Mouse (Mus musculus) liver, adult (tissue): ENCODE measurements around the gene Cldn6.
A peak's percentile ranks its signal among the peaks of the same experiment; 100 is the strongest.

Experiments used
- GATA4 ChIP-seq: IDR thresholded peaks from 2 replicates; pipeline ENCODE4 v1.6.1; 2014; ENCODE audit warnings: mild to moderate bottlenecking, low read length; ENCODE audit not compliant: insufficient replicate concordance

Cldn6 gene

DNA sequence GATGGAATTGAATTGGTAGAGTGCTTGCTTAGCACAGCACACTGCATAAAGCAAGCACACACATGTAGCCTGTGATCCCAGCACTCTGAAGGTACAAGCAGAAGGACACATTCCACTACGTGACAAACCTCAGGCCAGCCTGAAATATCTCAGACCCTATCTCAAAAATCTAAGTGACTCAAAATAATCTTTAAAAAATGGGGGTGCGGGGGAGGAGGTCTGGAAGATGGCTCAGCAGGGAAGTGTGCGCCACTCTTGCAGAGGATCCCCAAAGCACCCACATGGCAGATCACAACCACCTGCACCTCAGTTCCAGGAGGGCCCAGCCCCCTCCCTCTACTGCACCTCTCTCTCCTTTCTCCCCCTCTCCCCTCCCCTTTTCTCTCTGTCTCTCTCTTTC is 7.5 kb upstream of the Cldn6 start:
- no peak for TF ChIP-seq GATA4

DNA sequence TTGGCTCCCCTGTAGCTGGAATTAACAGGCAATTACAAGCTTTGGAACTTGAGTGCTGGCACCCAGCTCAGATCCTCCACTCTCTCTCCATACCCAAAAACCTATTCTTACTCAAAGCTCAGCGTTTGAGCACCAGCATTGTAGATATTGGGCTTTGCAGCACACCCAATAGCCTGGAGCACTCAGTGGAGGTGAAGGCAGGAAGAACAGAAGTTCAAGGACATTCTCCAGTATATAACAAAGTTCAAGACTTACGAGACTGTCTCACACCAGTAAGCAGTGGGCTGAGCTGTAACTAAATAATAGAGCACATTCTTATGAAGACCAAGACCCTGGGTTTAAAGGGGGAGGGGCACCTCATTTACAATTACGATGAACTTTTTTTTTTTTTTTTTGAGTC is 6.3 kb upstream of the Cldn6 start:
- no peak for TF ChIP-seq GATA4

DNA sequence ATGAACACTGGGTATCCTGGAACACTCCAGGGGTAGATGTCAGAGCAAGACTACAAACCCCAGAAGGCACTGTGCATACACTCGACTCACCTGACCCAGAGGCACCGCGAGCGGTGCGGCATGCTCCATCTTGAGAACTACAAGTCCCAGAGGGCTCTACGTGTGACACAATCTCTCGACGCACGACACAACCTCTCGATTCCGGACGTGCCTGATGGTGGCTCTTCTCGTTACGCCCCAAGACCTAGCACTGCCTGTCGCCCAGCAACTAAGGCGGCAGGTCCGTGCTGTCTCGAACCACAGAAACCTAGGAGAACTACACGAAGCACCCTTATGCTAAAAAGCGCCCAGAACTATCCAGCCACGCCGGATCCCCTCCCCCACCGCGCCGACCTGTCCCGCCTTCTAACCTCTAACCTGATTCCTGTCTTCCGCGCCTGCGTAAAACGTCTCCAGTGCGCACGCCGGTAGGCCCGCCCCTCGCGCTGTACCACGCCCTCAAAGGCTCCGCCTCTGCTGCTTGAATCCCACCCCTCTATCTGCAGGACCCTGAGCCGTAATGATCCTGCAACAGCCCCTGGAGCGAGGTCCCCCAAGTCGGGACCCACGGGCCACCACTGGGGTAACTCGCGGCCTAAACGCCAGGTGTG is 5.5 kb upstream of the Cldn6 start, which contains the start of the genes Hcfc1r1 and Thoc6:
Hcfc1r1 (plus strand) TSS at position 173 of the 650 bp plus-strand sequence.
Thoc6 (minus strand) TSS at position 459 of the 650 bp plus-strand sequence.
- TF ChIP-seq GATA4: peak; percentile 58; the same call in 1 of the 2 replicates

DNA sequence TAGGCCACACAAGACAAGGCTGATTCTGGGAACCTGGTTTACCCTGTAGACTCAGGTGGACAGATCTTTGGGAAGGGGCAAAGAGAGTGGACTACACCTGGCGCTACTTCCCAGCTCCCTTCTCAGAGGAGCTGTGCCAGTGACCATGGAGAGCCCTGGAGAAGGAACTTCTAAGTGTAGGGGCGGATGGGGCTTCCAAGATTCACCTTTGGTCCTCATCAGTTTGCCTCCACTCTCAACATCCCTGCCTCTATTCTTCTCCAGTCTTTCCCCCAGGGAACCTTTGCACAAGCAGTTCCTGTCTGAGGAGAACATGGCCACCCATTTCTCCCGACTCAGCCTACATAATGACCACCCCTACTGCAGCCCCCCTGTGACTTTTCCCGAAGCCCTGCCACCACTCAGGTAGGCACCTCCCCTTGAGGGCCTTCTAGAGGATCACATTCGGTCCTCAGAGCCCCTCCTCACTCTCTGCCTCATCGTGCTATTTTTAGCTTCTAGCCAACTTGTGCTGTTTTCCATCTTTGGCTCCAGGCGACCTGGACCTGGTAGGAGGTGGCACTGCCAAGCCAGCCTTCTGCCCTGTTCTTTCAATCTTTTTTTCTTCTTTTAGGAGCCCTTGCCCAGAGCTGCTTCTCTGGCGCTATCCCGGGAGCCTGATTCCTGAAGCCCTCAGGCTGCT is 4.6 kb upstream of the Cldn6 start:
- no peak for TF ChIP-seq GATA4

DNA sequence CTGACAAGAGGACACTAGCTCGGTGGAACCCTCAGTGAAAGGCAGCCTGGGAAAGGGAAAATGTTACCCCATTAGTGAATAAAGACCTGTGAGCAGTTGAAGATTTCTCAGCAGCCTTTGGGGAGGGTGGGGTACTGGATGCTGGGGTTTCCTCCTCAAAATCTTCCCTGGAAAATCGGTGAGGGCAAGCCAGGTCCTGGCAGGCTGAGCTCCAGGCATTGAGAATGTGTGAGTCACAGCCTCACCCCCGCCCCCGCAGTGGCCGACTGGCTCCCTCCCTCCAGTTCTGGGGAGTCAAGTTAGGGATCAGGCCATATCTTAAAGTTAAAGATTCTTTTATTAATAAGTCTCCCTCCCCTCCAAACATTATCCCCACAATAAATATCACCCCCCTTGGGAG is 3.9 kb upstream of the Cldn6 start:
- TF ChIP-seq GATA4: no peak

DNA sequence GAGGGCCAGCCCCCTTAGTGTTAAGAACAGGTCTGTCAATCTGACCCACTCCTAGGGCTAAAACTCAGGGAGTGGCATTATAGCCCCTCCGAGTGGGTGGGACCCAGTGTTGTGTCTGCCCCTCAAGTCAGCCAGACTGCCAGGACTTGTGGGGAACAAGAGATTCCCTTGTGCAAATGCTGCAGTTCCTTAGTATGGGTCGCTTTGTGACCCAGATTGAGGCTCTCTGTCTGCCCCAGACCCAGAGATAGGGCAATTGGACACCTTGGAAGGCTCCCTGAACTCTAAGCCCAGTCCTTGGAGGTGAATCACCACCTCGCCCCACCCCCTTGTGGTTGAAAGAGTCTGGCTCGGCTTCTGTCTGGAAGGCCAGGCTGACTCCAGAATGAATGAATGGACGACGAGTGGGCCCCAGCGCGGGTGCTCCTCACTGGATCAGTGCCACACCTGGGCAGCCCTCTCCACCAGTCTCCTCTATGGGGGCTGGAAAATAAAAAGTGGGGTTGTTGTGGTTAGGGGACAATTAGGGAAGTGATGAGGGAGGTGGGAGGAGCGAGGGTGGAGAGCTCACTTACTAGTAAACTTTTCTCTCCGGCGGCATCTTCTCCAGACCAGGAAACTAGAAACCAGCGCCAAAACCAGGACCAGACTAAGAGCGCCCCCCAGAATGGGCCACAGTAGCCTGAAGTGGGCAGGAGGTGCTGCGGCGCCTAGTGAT is 3.3 kb upstream of the Cldn6 start:
- TF ChIP-seq GATA4: no peak

DNA sequence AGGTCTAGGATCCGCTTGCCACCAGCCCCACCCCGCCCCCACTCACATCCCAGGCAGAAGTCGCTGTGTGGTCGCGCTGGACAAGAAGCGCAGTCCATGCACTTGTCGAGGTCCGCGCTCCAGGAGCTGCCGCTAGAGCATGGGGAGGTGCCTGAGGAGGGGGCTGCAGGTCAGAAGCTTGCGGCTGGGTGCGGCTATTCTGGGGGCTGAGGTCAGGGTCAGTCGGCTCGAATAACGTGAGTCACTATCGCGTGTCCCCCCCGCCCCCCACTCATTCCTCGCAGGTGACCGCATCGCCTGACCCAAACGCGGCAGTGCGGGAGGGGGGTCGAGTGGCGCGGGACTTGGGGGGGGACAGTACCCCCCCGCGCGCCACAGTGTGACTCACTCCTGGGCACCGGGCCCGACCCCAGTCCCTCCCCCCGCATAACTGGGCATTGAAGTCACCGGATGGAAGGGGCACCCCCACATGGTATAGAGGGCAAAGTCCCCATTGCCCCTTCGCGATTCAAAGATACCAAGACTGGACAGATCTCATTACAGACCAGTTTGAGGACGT is 2.5 kb upstream of the Cldn6 start:
- no peak for TF ChIP-seq GATA4

DNA sequence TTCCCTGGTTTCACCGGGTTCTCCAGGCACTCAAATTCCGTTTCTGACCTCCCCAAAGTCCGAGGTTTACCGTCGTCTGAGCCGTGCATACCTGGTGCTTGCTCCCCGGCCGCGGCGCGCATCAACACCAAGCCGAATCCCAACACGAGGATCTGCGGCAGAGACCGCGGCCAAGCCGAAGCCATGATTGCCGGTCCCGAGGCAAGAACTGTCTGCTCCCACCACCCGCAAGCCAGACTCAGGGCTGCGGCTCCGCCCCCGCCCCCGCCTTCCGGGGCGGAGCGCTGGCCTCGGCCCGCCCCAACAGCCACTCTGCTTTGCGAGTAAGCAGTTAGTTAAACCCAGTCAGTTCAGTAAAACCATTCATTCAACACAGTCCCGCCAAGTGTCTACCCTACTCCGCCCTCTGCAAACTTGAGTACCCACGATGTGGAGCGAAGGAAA is 1.8 kb upstream of the Cldn6 start, which contains the start of gene Tnfrsf12a:
Tnfrsf12a (minus strand) TSS at position 233 of the 444 bp plus-strand sequence.
- TF ChIP-seq GATA4: no peak

DNA sequence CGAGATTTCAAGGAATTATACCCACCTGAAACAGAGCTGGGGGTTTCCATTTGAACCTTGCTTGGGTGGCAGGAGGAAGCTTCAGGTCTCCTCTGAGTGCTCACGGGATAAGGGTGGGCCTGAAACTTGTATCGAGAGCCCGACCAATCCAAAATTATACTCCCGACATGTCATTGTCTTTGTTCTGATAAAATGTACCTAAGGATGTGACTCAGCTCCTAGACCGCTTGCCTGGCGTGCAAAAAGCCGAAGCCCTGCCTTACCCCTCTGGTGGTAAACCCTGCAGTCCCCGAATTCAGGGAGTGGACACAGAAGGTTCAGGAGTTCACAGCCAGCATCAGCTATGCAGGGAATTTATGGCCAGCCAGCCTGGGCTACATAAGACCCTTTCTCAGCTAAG is 1.3 kb downstream of the Cldn6 start:
- no peak for TF ChIP-seq GATA4

DNA sequence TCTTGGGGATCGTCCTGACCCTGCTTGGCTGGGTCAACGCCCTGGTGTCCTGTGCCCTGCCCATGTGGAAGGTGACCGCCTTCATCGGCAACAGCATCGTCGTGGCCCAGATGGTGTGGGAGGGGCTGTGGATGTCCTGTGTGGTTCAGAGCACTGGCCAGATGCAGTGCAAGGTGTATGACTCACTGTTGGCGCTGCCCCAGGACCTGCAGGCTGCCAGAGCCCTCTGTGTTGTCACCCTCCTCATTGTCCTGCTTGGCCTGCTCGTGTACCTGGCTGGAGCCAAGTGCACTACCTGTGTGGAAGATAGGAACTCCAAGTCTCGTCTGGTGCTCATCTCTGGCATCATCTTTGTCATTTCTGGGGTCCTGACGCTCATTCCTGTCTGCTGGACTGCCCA is 2.0 kb downstream of the Cldn6 start:
- TF ChIP-seq GATA4: no peak

DNA sequence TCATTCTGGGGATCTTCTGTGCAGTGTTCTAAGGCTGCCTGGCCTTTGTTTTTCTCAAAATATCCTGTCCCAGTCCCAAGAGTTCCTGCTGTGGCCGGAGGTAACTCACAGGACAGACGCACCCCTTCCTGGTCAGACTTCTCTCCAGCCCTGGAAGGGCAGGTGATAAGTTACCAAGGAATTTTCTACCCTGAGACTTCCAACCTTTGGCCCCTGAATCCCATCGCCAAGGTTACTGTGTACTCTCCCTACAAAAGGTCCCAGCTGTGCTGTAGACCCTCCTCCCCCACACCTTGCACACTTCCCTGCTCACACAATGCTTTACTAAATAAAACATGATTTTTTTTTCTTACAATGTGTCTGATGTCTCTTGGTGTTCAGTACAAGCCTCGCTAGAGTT is 3.0 kb downstream of the Cldn6 start:
- no peak for TF ChIP-seq GATA4

DNA sequence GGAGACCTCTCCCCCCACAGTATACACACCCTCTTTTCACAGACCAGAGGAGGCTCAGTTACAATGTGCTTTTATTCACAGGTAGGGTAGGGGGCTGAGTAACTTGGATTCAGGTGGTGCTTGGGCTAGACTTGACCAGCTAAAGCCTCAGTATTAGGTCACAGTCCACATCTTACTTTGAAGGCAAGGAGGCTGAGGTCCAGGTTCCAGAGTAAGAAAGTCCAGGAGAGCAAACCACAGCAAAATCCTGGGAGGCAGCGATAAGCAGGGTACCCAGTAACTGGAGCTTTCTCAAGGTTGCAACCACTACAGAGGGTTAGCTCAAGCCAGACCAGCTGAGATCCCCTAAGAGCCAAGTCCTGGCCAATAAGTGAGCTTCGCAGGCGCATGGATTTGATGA is 3.5 kb downstream of the Cldn6 start:
- TF ChIP-seq GATA4: no peak

DNA sequence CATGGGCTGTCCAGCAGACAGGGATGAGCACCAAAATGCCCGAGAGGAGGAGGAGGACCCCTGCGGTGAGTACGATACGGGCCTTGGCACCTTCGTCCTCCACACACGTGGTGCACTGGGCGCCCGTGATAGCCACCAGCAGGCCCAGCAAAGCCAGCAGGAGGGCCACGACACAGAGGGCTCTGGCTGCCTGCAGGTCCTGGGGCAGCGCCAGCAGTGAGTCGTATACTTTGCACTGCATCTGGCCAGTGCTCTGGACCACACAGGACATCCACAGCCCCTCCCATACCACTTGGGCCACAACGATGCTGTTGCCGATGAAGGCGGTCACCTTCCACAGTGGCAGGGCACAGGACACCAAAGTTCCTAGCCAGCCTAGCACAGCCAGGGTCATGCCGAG is 4.2 kb downstream of the Cldn6 start:
- no peak for TF ChIP-seq GATA4

DNA sequence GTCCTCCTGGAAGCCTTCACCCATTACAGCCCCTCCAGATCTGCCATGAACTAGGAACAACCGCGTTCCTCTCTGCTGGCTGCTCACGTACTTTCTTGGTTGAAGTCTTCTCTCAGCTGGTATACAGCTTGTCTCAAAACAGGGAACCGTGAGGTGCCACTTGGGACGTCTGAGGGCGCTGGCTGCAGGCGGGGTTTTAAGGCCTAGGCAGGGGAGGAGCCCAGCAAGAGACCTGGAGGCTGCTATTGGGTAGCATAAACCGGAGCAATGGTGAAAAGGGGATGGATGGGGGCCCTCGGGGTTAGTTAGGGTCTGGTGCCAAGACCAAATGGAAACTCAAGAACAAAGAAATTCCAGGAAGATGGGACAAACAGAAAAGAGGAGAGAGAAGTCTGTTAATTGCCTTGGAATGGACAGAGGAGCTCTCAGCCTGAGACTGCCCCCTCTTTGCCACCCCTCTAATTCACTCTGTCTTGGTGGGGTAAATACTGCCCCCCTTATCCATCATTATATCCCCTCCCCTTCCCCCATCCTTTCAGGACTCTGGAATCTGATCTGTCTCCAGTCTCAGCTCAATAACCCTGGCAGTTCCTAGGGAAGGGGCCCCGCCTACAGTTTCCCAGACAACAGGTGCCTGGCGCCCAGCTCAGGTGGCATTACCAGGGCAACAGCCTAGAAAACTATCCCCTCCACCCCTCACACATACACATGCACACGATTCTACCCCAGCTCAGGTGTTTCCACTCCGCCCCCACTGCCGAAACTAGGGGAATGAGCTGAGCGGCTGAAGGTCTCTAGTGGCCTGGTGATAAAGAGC is 5.0 kb downstream of the Cldn6 start, which contains the start of gene Cldn9:
Cldn9 (minus strand) TSS at position 171 of the 817 bp plus-strand sequence.
- TF ChIP-seq GATA4: no peak

DNA sequence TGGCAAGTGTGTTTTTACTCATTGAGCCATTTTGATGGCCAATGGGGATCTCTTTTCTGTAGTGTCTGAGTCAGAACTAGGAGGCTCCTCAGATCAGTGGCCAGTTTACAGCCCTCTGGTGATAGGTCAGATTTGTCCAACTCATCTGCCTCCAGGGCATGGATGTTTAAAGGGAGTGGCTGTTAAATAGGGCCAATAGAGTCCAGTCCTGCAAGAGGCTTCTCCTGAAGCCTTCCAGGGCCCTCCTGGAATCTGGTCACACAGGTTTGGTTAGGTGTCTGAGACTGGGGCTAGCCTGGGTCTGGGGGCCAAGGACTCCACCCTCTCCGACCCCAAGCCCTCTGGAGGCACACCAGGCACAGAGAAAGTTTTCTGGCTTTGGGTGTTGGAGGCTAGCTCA is 15.4 kb downstream of the Cldn6 start:
- TF ChIP-seq GATA4: no peak
